Mouse (Mus musculus): ENCODE measurements around the gene Coq8b. TPM values are rescaled to one million over a fixed set of nuclear protein-coding genes. Genes with fewer than 3 reads are reported as not detected.

Coq8b gene
- total and polyA plus RNA-seq, 2 experiments from 2014 or later, result 15.1 to 26.0 TPM

GRCm38 (mm10) chr7:27277191-27277590 lies 44.4 kb downstream of the Coq8b start:
- no peaks in the 10 kb centered on the region for H3K4me1 ChIP-seq (ENCODE audit: insufficient read depth, low read length)
- DNase-seq (ENCODE audit: low spot score) (no peak), ATAC-seq (ENCODE audit: low FRiP score) (no peak)
- H3K27me3 ChIP-seq (ENCODE audit: insufficient read depth, low read length), result no peaks in the 10 kb centered on the region
- no peak overlapping the region for H3K9ac ChIP-seq (replicated peaks; ENCODE audit: low read length, poor library complexity, severe bottlenecking)
- H3K4me3 ChIP-seq (ENCODE audit: low read depth, low read length), result no peak overlapping the region
- no peak overlapping the region for H3K27ac ChIP-seq (ENCODE audit: low read depth, low read length)
- WGBS, result 94% methylated on average over 3 of the region's 3 CpGs
- TF ChIP-seq CTCF (IDR thresholded peaks at IDR 0.05), result peak; percentile 67
- peaks cover 79% of the 10 kb centered on the region for H3K36me3 ChIP-seq (ENCODE audit: insufficient read depth, low read length)
- H3K4me2 ChIP-seq (ENCODE audit: low read depth, low read length, poor library complexity, severe bottlenecking), result no peak overlapping the region
- no peaks in the 10 kb centered on the region for H3K9me3 ChIP-seq (ENCODE audit: low read length)

DNA sequence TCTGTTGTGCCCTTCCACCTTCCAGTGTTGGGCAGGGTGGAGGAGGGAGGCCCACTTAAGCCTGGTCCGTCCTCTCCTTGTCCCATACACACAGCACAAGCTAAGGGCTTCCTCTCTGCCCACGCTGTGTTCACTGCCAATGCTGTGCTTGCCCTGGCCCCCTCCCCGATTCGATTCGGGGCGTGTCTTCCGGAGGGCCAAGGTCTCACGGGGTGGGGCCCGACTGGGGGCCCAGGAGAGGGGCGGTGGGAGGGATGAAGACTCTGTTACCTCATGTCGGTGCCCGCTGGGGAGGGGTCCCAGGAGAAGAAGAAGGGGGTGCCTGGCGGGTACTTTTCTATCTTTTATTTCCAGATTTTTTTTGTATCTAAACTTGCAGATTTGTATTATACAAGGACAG lies 48.9 kb downstream of the Coq8b start:
- Histone ChIP-seq H3K27ac (ENCODE audit: low read depth, low read length) (no peak overlapping the region), H3K4me3 (ENCODE audit: low read depth, low read length) (no peak overlapping the region)
- TF ChIP-seq CTCF (IDR thresholded peaks at IDR 0.05), result no peak

GRCm38 (mm10) chr7:27282225-27282624 lies 49.4 kb downstream of the Coq8b start:
- Histone ChIP-seq H3K36me3 (ENCODE audit: insufficient read depth, low read length) (peaks cover 44% of the 10 kb centered on the region), H3K9me3 (ENCODE audit: low read length) (no peaks in the 10 kb centered on the region), H3K27ac (ENCODE audit: low read depth, low read length) (no peak overlapping the region), H3K4me3 (ENCODE audit: low read depth, low read length) (no peak overlapping the region), H3K4me2 (ENCODE audit: low read depth, low read length, poor library complexity, severe bottlenecking) (no peak overlapping the region), H3K9ac (replicated peaks; ENCODE audit: low read length, poor library complexity, severe bottlenecking) (no peak overlapping the region), H3K4me1 (ENCODE audit: insufficient read depth, low read length) (no peaks in the 10 kb centered on the region), H3K27me3 (ENCODE audit: insufficient read depth, low read length) (no peaks in the 10 kb centered on the region)
- TF ChIP-seq CTCF (IDR thresholded peaks at IDR 0.05), result no peak
- 66% methylated on average over 4 of the region's 4 CpGs for WGBS
- no peak for DNase-seq (ENCODE audit: low spot score)
- no peak for ATAC-seq (ENCODE audit: low FRiP score)

More for the DNA sequence above, 48.9 kb downstream of the Coq8b start:
- Histone ChIP-seq H3K27me3 (ENCODE audit: insufficient read depth, low read length) (no peaks in the 10 kb centered on the region), H3K4me2 (ENCODE audit: low read depth, low read length, poor library complexity, severe bottlenecking) (no peak overlapping the region), H3K9ac (replicated peaks; ENCODE audit: low read length, poor library complexity, severe bottlenecking) (no peak overlapping the region), H3K9me3 (ENCODE audit: low read length) (no peaks in the 10 kb centered on the region), H3K36me3 (ENCODE audit: insufficient read depth, low read length) (peaks cover 49% of the 10 kb centered on the region), H3K4me1 (ENCODE audit: insufficient read depth, low read length) (no peaks in the 10 kb centered on the region)
- 74% methylated on average over 13 of the region's 13 CpGs for WGBS
- DNase-seq (ENCODE audit: low spot score) (no peak), ATAC-seq (ENCODE audit: low FRiP score) (no peak)

GRCm38 (mm10) chr7:27284865-27285697 lies 52.3 kb downstream of the Coq8b start:
- Histone ChIP-seq H3K9me3 (ENCODE audit: low read length) (no peaks in the 10 kb centered on the region), H3K4me1 (ENCODE audit: insufficient read depth, low read length) (no peaks in the 10 kb centered on the region), H3K4me2 (ENCODE audit: low read depth, low read length, poor library complexity, severe bottlenecking) (peak overlapping the region; percentile 31), H3K27me3 (ENCODE audit: insufficient read depth, low read length) (no peaks in the 10 kb centered on the region), H3K27ac (ENCODE audit: low read depth, low read length) (peak overlapping the region; percentile 7; the same call in 1 of the 2 replicates), H3K9ac (replicated peaks; ENCODE audit: low read length, poor library complexity, severe bottlenecking) (peak overlapping the region; percentile 30; the same call in 1 of the 2 replicates), H3K36me3 (ENCODE audit: insufficient read depth, low read length) (peaks cover 18% of the 10 kb centered on the region), H3K4me3 (ENCODE audit: low read depth, low read length) (peak overlapping the region; percentile 7; the same call in 1 of the 2 replicates)
- DNase-seq (ENCODE audit: low spot score), result peak; percentile 37
- ATAC-seq (ENCODE audit: low FRiP score), result peak; percentile 70
- WGBS, result under 1% methylated on average over 28 of the region's 28 CpGs
- peak; percentile 47; the same call in 1 of the 2 replicates for TF ChIP-seq CTCF (IDR thresholded peaks at IDR 0.05)

DNA sequence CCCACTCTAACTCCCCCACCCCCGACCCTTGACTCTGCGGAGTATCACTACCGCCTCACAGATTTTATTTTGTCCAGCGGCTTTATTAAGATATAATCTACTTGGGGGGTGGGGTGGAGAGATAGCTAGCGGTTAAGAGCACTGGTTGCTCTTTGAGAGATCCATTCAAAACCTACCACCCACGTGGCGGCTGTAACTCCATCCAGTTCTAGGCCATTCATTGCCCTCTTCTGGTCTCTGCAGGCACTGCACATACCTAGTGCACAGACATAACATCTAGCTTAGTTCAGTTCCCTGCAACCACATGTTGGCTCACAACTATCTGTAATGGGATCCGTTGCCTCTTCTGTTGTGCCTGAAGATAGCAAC lies 52.9 kb downstream of the Coq8b start:
- Histone ChIP-seq H3K9ac (replicated peaks; ENCODE audit: low read length, poor library complexity, severe bottlenecking) (no peak overlapping the region), H3K27me3 (ENCODE audit: insufficient read depth, low read length) (no peaks in the 10 kb centered on the region), H3K27ac (ENCODE audit: low read depth, low read length) (no peak overlapping the region), H3K36me3 (ENCODE audit: insufficient read depth, low read length) (peaks cover 15% of the 10 kb centered on the region), H3K4me3 (ENCODE audit: low read depth, low read length) (no peak overlapping the region), H3K4me1 (ENCODE audit: insufficient read depth, low read length) (no peaks in the 10 kb centered on the region), H3K4me2 (ENCODE audit: low read depth, low read length, poor library complexity, severe bottlenecking) (peak overlapping the region; percentile 31), H3K9me3 (ENCODE audit: low read length) (no peaks in the 10 kb centered on the region)
- peak; percentile 82 for ATAC-seq (ENCODE audit: low FRiP score)
- 6% methylated on average over 8 of the region's 8 CpGs for WGBS
- DNase-seq (ENCODE audit: low spot score), result peak; percentile 85
- peak; percentile 85 for TF ChIP-seq CTCF (IDR thresholded peaks at IDR 0.05)

GRCm38 (mm10) chr7:27288732-27289131 lies 55.9 kb downstream of the Coq8b start:
- DNase-seq (ENCODE audit: low spot score) (no peak), ATAC-seq (ENCODE audit: low FRiP score) (no peak)
- WGBS, result 91% methylated on average over 7 of the region's 7 CpGs
- no peaks in the 10 kb centered on the region for H3K4me1 ChIP-seq (ENCODE audit: insufficient read depth, low read length)
- H3K9ac ChIP-seq (replicated peaks; ENCODE audit: low read length, poor library complexity, severe bottlenecking), result no peak overlapping the region
- no peak for TF ChIP-seq CTCF (IDR thresholded peaks at IDR 0.05)
- no peak overlapping the region for H3K4me3 ChIP-seq (ENCODE audit: low read depth, low read length)
- H3K36me3 ChIP-seq (ENCODE audit: insufficient read depth, low read length), result no peaks in the 10 kb centered on the region
- H3K9me3 ChIP-seq (ENCODE audit: low read length), result no peaks in the 10 kb centered on the region
- H3K27me3 ChIP-seq (ENCODE audit: insufficient read depth, low read length), result no peaks in the 10 kb centered on the region
- no peak overlapping the region for H3K4me2 ChIP-seq (ENCODE audit: low read depth, low read length, poor library complexity, severe bottlenecking)
- no peak overlapping the region for H3K27ac ChIP-seq (ENCODE audit: low read depth, low read length)
